Mouse (Mus musculus) macrophage (primary cell): Measurements from ENCODE around the gene Nf2. TPM values are rescaled to one million over a fixed set of nuclear protein-coding genes. Genes with fewer than 3 reads are reported as not detected.

Experiments
- H3K27ac ChIP-seq: fragments of 350-480 bp; formaldehyde crosslinking; 2 replicates; pipeline ENCODE4 v1.9.0; 2021
- H3K36me3 ChIP-seq: fragments of 350-480 bp; formaldehyde crosslinking; 2 replicates; pipeline ENCODE4 v1.9.0; 2021; ENCODE audit errors: inconsistent target
- H3K4me3 ChIP-seq: fragments of 350-480 bp; formaldehyde crosslinking; 2 replicates; pipeline ENCODE4 v1.9.0; 2021; ENCODE audit errors: inconsistent target
- H3K79me2 ChIP-seq: fragments of 350-480 bp; formaldehyde crosslinking; 2 replicates; pipeline ENCODE4 v1.9.0; 2021; ENCODE audit errors: inconsistent target
- WGBS: methylation state at CpG from one replicate; pipeline ENCODE4 v1.1.7; 2026; ENCODE audit warnings: inconsistent platforms; ENCODE audit not compliant: missing documents; 5-methylcytosine and 5-hydroxymethylcytosine counted together
- polyA plus RNA-seq: library from polyadenylated mRNA; stranded (reverse); fragments of 250-400 nt; gene quantifications from 3 replicates; pipeline ENCODE4 v1.2.4, GENCODE M21; 2018; ENCODE audit warnings: inconsistent platforms
- total RNA-seq, 78 experiments: library from RNA; depleted of rRNA; stranded (reverse); fragments of 250-400 nt; gene quantifications; 1 replicate in 9 of 78; 2 replicates in 24 of 78; 3 replicates in 43 of 78; 4 replicates in 2 of 78; pipeline ENCODE4 v1.2.4; 2018; ENCODE audit warnings: inconsistent platforms in 56 of 78

Gene Nf2
- total RNA-seq (2018; cell fraction: chromatin; rRNA removed) = 100 to 1,000 TPM in 8 of 26 experiments, 10 to 100 TPM in 18; 28.8 to 147 (median 73.6) TPM
- total RNA-seq (2018; cell fraction: cytosol; rRNA removed) = 10 to 100 TPM; 32.7 to 67.4 (median 43.6) TPM
- 10 to 100 TPM; 28.6 to 99.1 (median 52.7) TPM for total RNA-seq (2018; cell fraction: nucleus; rRNA removed)
- polyA plus RNA-seq = 42.7 to 60.3 TPM (median 44.6 TPM) in 3 replicates

- Histone ChIP-seq H3K27ac (peak within 1 kb of the TSS; percentile 43), H3K79me2 (peaks cover 44% of the 10 kb centered on the region), H3K36me3 (no peaks in the 10 kb centered on the region), H3K4me3 (peak within 1 kb of the TSS; percentile 63)
- under 1% methylated on average over 50 of the region's 60 CpGs for WGBS
Observed at GRCm38 (mm10) chr11:4849258-4849943, at the start of gene Nf2. TSS of gene Nf2 (minus strand) at chr11:4849536.

DNA sequence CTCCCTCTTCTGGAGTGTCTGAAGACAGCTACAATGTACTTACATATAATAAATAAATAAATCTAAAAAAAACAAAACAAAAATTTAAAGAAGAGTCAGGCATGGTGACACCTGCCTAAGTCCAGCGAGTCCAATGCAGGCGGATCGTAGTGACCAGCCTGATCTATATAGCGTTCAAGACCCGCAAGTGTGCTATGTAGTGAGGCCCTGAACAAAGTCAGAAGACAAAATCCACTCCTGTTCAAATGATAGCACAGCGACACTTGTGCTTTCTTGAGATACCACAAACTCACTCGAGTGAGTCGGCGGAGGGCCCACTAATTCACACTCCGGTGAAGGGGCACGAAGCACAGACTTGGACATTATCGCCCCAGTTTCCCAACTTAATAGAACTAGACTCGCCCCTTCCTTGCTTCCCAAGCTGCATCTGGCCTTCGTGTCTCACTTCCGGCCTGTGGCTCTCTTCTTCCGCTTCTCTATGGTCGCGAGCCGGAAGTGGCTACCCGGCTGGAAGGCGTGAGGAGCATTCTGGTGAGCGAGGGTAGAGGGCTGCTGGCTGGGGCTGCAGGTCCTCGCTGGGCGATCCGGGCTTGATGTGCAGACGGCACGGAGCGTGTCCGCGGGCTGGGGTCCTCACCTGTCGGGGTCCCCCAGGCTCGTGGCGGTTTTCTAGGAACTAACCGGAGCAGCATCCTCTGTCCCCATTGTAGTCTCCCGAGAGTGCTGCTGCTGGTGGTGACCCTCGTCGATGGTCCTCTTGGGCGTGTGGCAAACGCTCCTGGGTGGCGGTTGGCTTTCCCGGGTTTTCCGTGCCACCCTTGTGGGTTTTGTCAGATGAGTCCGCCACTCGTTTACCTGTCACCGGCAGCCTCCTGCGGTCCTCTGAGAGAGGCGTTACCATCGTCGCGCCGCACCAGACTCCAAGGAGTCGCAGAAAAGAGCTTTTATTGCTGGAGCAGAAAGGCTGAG is 45.8 kb upstream of the Nf2 start, which contains the start of gene Thoc5:
TSS of gene Thoc5 (plus strand) at position 473 of the 969 bp plus-strand sequence.
- peaks cover 5% of the 10 kb centered on the region; the same call in 1 of the 2 replicates for H3K36me3 ChIP-seq
- peaks cover 45% of the 10 kb centered on the region for H3K79me2 ChIP-seq
- 1% methylated on average over 52 of the region's 52 CpGs for WGBS
- H3K4me3 ChIP-seq = peak within 1 kb of the TSS; percentile 97
- peak within 1 kb of the TSS; percentile 42 for H3K27ac ChIP-seq

- Histone ChIP-seq H3K79me2 (no peaks in the 10 kb centered on the region), H3K4me3 (no peak overlapping the region), H3K27ac (no peak overlapping the region), H3K36me3 (no peaks in the 10 kb centered on the region)
- WGBS = 97% methylated on average over 3 of the region's 3 CpGs
Observed at GRCm38 (mm10) chr11:4886987-4887386, 37.7 kb upstream of the Nf2 start.

DNA sequence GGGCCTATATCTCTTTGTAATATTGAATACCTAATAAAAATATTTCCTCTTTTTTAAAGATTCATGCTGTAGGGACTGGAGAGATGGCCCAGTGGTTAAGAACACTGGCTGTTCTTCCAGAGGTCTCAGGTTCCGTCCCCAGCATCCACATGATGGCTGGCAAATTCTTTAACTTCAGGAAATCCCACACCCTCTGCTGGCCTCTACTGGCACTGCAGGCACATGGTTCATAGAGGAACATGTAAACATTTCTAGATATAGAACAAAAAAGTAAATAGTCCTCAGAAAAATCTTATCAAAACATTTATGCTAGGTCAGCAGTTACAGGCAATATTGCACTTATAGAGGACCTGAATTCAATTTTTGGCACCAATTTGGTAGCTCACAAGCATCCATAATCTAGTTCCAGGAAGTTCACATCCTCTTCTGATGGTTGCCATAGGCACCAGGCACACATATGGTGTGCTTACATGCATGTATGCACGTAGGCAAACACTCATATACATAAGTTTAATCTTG is 36.1 kb upstream of the Nf2 start:
- 51% methylated on average over 2 of the region's 2 CpGs for WGBS
- H3K79me2 ChIP-seq = no peaks in the 10 kb centered on the region
- no peak overlapping the region for H3K27ac ChIP-seq
- no peak overlapping the region for H3K4me3 ChIP-seq
- H3K36me3 ChIP-seq = no peaks in the 10 kb centered on the region

DNA sequence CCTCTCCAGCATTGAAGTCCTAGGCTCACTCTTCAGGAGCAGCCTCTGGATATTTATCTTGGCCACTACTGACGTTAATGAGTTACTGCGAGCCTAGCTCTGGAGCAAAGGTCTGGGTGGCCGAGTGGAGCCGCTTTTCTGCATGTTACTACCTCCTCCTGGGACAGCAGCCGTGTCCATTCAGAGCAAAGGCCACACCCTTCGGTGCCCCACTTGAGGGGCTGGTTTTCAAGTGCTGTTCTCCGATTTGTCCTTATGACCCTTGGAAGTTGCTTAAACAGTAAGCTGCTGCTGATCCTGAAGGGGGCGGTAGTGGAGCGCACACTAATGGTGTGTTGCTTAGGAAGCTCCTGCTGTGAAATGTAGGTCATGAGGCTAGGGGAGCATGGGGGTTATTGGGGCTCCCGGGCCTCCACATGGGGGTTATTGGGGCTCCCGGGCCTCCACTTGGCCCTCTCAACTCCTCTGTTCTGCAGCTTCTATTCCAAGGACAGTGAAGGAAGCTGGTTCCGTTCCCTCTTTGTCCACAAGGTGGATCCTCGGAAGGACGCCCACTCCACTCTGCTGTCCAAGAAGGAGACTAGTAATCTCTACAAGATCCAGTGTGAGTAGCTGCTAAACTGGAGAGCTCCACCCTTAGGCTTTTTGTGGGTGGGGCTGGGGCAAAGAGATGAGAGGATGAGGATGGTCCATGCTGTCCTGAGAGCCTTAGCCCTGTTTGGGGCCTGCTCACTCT is 33.7 kb upstream of the Nf2 start:
- Histone ChIP-seq H3K4me3 (no peak overlapping the region), H3K27ac (no peak overlapping the region)
- WGBS = 86% methylated on average over 14 of the region's 14 CpGs

DNA sequence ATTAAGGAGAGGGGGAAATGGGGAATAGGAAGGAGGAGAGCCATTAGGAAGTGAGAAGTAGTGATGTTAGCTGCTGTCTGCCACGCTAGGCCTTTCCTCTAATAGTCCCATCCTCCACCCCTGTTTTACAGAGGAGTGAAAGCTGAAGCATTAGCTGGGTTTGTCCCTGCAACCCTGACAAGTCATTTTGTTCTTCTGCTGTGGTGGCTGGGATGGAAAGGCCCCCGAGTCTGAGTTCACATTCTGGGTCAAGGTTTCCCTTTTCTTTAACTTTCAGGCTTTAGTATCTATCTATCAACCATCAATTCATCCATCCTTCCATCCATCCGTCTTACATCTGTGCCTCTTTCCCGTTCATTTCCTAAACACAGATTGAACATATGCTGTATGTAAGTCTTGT is 31.8 kb upstream of the Nf2 start:
- Histone ChIP-seq H3K79me2 (no peaks in the 10 kb centered on the region), H3K27ac (no peak overlapping the region), H3K36me3 (no peaks in the 10 kb centered on the region), H3K4me3 (no peak overlapping the region)
- 87% methylated on average over 4 of the region's 4 CpGs for WGBS

More for the DNA sequence above, 33.7 kb upstream of the Nf2 start:
- Histone ChIP-seq H3K36me3 (no peaks in the 10 kb centered on the region), H3K79me2 (no peaks in the 10 kb centered on the region)

- Histone ChIP-seq H3K4me3 (peak overlapping the region; percentile 38; the same call in 1 of the 2 replicates), H3K27ac (no peak overlapping the region)
Observed at GRCm38 (mm10) chr11:4874551-4874950, 25.2 kb upstream of the Nf2 start.

GRCm38 (mm10) chr11:4873755-4874475 is 24.6 kb upstream of the Nf2 start, which contains the start of gene Nipsnap1:
TSS of gene Nipsnap1 (plus strand) at chr11:4873951.
- no peaks in the 10 kb centered on the region for H3K36me3 ChIP-seq
- WGBS = 3% methylated on average over 30 of the region's 30 CpGs
- no peak within 1 kb of the TSS for H3K27ac ChIP-seq
- H3K4me3 ChIP-seq = peak within 1 kb of the TSS; percentile 38
- H3K79me2 ChIP-seq = no peaks in the 10 kb centered on the region

More at GRCm38 (mm10) chr11:4874551-4874950, 25.2 kb upstream of the Nf2 start:
- H3K79me2 ChIP-seq = no peaks in the 10 kb centered on the region
- no peaks in the 10 kb centered on the region for H3K36me3 ChIP-seq
- WGBS = 19% methylated on average over 10 of the region's 10 CpGs

DNA sequence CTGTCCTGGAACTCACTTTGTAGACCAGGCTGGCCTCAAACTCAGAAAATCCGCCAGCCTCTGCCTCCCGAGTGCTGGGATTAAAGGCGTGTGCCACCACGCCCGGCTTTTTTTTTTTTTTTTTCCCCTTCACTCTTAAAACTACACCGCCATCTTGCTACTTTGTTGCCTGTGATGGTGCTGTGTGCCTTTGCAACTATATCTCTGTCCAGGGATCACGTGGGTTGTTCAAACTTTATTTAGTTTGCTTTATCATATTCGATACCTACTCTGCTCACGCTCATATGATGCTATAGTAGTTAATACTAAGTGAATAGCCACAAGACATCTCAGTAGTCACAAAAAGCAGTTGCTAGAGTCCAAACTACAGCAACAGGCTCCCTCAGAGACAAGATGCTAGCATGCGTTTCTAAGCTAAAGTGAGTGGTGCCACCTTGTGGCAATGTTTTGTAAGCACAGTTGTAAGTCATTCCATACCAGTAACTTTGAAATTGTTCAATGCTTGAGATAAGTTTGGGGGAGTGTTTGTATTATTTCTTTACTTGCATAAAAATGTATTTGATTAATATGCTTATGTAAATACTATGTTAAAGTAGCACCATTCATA is 16.4 kb upstream of the Nf2 start:
- Histone ChIP-seq H3K27ac (no peak overlapping the region), H3K79me2 (no peaks in the 10 kb centered on the region)
- 54% methylated on average over 7 of the region's 10 CpGs for WGBS

DNA sequence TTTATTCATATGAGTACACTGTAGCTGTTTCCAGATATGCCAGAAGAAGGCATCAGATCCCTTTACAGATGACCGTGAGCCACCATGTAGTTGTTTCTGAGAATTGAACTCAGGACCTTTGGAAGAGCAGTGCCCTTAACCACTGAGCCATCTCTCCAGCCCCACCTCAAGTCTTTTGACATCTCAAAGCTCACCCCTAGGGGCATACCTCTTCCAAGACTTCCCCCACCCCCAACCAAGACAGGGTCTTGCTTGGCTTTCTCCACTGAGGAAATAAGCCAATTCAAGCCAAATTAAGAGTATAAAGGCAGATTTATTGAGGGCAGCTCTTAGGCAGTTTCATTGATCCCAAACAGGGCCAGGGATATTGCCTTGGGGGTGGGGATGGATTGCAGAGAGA is 13.4 kb upstream of the Nf2 start:
- Histone ChIP-seq H3K27ac (no peak overlapping the region), H3K79me2 (no peaks in the 10 kb centered on the region), H3K36me3 (no peaks in the 10 kb centered on the region), H3K4me3 (no peak overlapping the region)
- 89% methylated on average over 1 of the region's 1 CpGs for WGBS

More for the DNA sequence above, 16.4 kb upstream of the Nf2 start:
- Histone ChIP-seq H3K36me3 (no peaks in the 10 kb centered on the region), H3K4me3 (no peak overlapping the region)

GRCm38 (mm10) chr11:4861816-4862604 is 12.7 kb upstream of the Nf2 start:
- 71% methylated on average over 10 of the region's 11 CpGs for WGBS
- H3K36me3 ChIP-seq = no peaks in the 10 kb centered on the region
- no peak overlapping the region for H3K4me3 ChIP-seq
- no peak overlapping the region for H3K27ac ChIP-seq
- H3K79me2 ChIP-seq = no peaks in the 10 kb centered on the region

GRCm38 (mm10) chr11:4860986-4861385 is 11.7 kb upstream of the Nf2 start:
- Histone ChIP-seq H3K4me3 (no peak overlapping the region), H3K79me2 (no peaks in the 10 kb centered on the region), H3K36me3 (no peaks in the 10 kb centered on the region), H3K27ac (no peak overlapping the region)
- 56% methylated on average over 1 of the region's 1 CpGs for WGBS
